Mouse (Mus musculus): ENCODE measurements around the gene Pex6. TPM values are rescaled to one million over a fixed set of nuclear protein-coding genes. Genes with fewer than 3 reads are reported as not detected.

Gene Pex6
- 11.6 and 12.6 TPM in 2 replicates for polyA plus RNA-seq (2015; fragmentation: Nextera tagmentation; extraction: Ambion mirVana)

- ATAC-seq (peak; percentile 89), DNase-seq (peak; percentile 93)
- Histone ChIP-seq H3K36me3 (replicated peaks; ENCODE audit: insufficient read depth, low read length) (peaks cover 16% of the 10 kb centered on the region), H3K9ac (replicated peaks) (peak within 1 kb of the TSS; percentile 98), H3K27me3 (ENCODE audit: insufficient read depth, low read length) (no peaks in the 10 kb centered on the region), H3K4me1 (ENCODE audit: insufficient read depth) (peaks cover 11% of the 10 kb centered on the region), H3K4me3 (ENCODE audit: low read depth, low read length) (peak within 1 kb of the TSS; percentile 100), H3K4me2 (ENCODE audit: low read depth, low read length) (peak within 1 kb of the TSS; percentile 75), H3K27ac (ENCODE audit: low read depth) (peak within 1 kb of the TSS; percentile 89), H3K9me3 (ENCODE audit: low read length) (no peaks in the 10 kb centered on the region)
- TF ChIP-seq CTCF (IDR thresholded peaks at IDR 0.05; ENCODE audit: low read depth), result peak; percentile 19; the same call in 1 of the 2 replicates
- peak; percentile 35; the same call in 1 of the 2 replicates for TF ChIP-seq EP300 (IDR thresholded peaks at IDR 0.05; ENCODE audit: low read depth)
- 9% methylated on average over 36 of the region's 36 CpGs for WGBS (ENCODE audit: insufficient replicate concordance)
Observed at GRCm38 (mm10) chr17:46710959-46711597, at the start of gene Pex6. Gene Pex6, plus strand, starts transcription at chr17:46711463.

- Histone ChIP-seq H3K4me3 (ENCODE audit: low read depth, low read length) (no peak overlapping the region), H3K9me3 (ENCODE audit: low read length) (no peaks in the 10 kb centered on the region), H3K36me3 (replicated peaks; ENCODE audit: insufficient read depth, low read length) (peaks cover 42% of the 10 kb centered on the region), H3K4me2 (ENCODE audit: low read depth, low read length) (no peak overlapping the region), H3K27me3 (ENCODE audit: insufficient read depth, low read length) (no peaks in the 10 kb centered on the region), H3K9ac (replicated peaks) (no peak overlapping the region), H3K27ac (ENCODE audit: low read depth) (no peak overlapping the region), H3K4me1 (ENCODE audit: insufficient read depth) (no peaks in the 10 kb centered on the region)
- DNase-seq (no peak), ATAC-seq (no peak)
- TF ChIP-seq CTCF (IDR thresholded peaks at IDR 0.05; ENCODE audit: low read depth) (no peak), EP300 (IDR thresholded peaks at IDR 0.05; ENCODE audit: low read depth) (no peak)
- whole genome bisulfite sequencing (ENCODE audit: insufficient replicate concordance), result 86% methylated on average over 12 of the region's 12 CpGs
Observed at GRCm38 (mm10) chr17:46661981-46662380, 49.3 kb upstream of the Pex6 start.

- no peak for ATAC-seq
- Histone ChIP-seq H3K27me3 (ENCODE audit: insufficient read depth, low read length) (no peaks in the 10 kb centered on the region), H3K4me1 (ENCODE audit: insufficient read depth) (no peaks in the 10 kb centered on the region), H3K4me3 (ENCODE audit: low read depth, low read length) (no peak overlapping the region), H3K36me3 (replicated peaks; ENCODE audit: insufficient read depth, low read length) (peaks cover 42% of the 10 kb centered on the region), H3K9me3 (ENCODE audit: low read length) (no peaks in the 10 kb centered on the region), H3K9ac (replicated peaks) (no peak overlapping the region), H3K27ac (ENCODE audit: low read depth) (no peak overlapping the region), H3K4me2 (ENCODE audit: low read depth, low read length) (no peak overlapping the region)
- WGBS (ENCODE audit: insufficient replicate concordance), result 85% methylated on average over 5 of the region's 5 CpGs
- TF ChIP-seq EP300 (IDR thresholded peaks at IDR 0.05; ENCODE audit: low read depth), result no peak
- TF ChIP-seq CTCF (IDR thresholded peaks at IDR 0.05; ENCODE audit: low read depth), result no peak
- no peak for DNase-seq
Observed at GRCm38 (mm10) chr17:46662730-46663129, 48.5 kb upstream of the Pex6 start.

- Histone ChIP-seq H3K4me2 (ENCODE audit: low read depth, low read length) (no peak overlapping the region), H3K4me3 (ENCODE audit: low read depth, low read length) (no peak overlapping the region), H3K9me3 (ENCODE audit: low read length) (no peaks in the 10 kb centered on the region), H3K27ac (ENCODE audit: low read depth) (no peak overlapping the region), H3K36me3 (replicated peaks; ENCODE audit: insufficient read depth, low read length) (peaks cover 40% of the 10 kb centered on the region), H3K9ac (replicated peaks) (no peak overlapping the region), H3K4me1 (ENCODE audit: insufficient read depth) (no peaks in the 10 kb centered on the region), H3K27me3 (ENCODE audit: insufficient read depth, low read length) (no peaks in the 10 kb centered on the region)
- WGBS (ENCODE audit: insufficient replicate concordance), result 94% methylated on average over 16 of the region's 16 CpGs
- no peak for TF ChIP-seq CTCF (IDR thresholded peaks at IDR 0.05; ENCODE audit: low read depth)
- TF ChIP-seq EP300 (IDR thresholded peaks at IDR 0.05; ENCODE audit: low read depth), result no peak
- DNase-seq (no peak), ATAC-seq (no peak)
Observed at GRCm38 (mm10) chr17:46667712-46668111, 43.6 kb upstream of the Pex6 start.

- Histone ChIP-seq H3K4me1 (ENCODE audit: insufficient read depth) (peaks cover 10% of the 10 kb centered on the region), H3K9me3 (ENCODE audit: low read length) (no peaks in the 10 kb centered on the region), H3K36me3 (replicated peaks; ENCODE audit: insufficient read depth, low read length) (peaks cover 25% of the 10 kb centered on the region), H3K27ac (ENCODE audit: low read depth) (no peak overlapping the region), H3K9ac (replicated peaks) (no peak overlapping the region), H3K27me3 (ENCODE audit: insufficient read depth, low read length) (no peaks in the 10 kb centered on the region), H3K4me2 (ENCODE audit: low read depth, low read length) (no peak overlapping the region), H3K4me3 (ENCODE audit: low read depth, low read length) (no peak overlapping the region)
- 94% methylated on average over 10 of the region's 10 CpGs for WGBS (ENCODE audit: insufficient replicate concordance)
- ATAC-seq, result no peak
- TF ChIP-seq EP300 (IDR thresholded peaks at IDR 0.05; ENCODE audit: low read depth) (no peak), CTCF (IDR thresholded peaks at IDR 0.05; ENCODE audit: low read depth) (no peak)
- no peak for DNase-seq
Observed at GRCm38 (mm10) chr17:46669911-46670310, 41.4 kb upstream of the Pex6 start.

- under 1% methylated on average over 43 of the region's 43 CpGs for WGBS (ENCODE audit: insufficient replicate concordance)
Observed at GRCm38 (mm10) chr17:46673850-46674529, 37.3 kb upstream of the Pex6 start, which contains the start of gene Rrp36. Gene Rrp36, minus strand, starts transcription at chr17:46674352.

More at GRCm38 (mm10) chr17:46673850-46674529, 37.3 kb upstream of the Pex6 start, which contains the start of gene Rrp36:
- Histone ChIP-seq H3K9me3 (ENCODE audit: low read length) (no peaks in the 10 kb centered on the region), H3K36me3 (replicated peaks; ENCODE audit: insufficient read depth, low read length) (peaks cover 36% of the 10 kb centered on the region), H3K9ac (replicated peaks) (peak within 1 kb of the TSS; percentile 78), H3K27me3 (ENCODE audit: insufficient read depth, low read length) (no peaks in the 10 kb centered on the region), H3K27ac (ENCODE audit: low read depth) (peak within 1 kb of the TSS; percentile 89), H3K4me1 (ENCODE audit: insufficient read depth) (peaks cover 16% of the 10 kb centered on the region), H3K4me3 (ENCODE audit: low read depth, low read length) (peak within 1 kb of the TSS; percentile 82), H3K4me2 (ENCODE audit: low read depth, low read length) (peak within 1 kb of the TSS; percentile 93)
- DNase-seq (peak; percentile 92), ATAC-seq (peak; percentile 94)
- TF ChIP-seq CTCF (IDR thresholded peaks at IDR 0.05; ENCODE audit: low read depth) (no peak), EP300 (IDR thresholded peaks at IDR 0.05; ENCODE audit: low read depth) (no peak)
